Mouse (Mus musculus) layer of hippocampus, adult 9-11 months (tissue): ENCODE data around the gene Fn1.

Experiments
- DNase-seq: peaks from one replicate; pipeline ENCODE4 v3.0.0; 2022

The Fn1 gene

GRCm38 (mm10) chr1:71652551-71653399 lies at the start of gene Fn1:
Fn1 (minus strand) TSS chr1:71653200.
- peak; percentile 40 for DNase-seq

DNA sequence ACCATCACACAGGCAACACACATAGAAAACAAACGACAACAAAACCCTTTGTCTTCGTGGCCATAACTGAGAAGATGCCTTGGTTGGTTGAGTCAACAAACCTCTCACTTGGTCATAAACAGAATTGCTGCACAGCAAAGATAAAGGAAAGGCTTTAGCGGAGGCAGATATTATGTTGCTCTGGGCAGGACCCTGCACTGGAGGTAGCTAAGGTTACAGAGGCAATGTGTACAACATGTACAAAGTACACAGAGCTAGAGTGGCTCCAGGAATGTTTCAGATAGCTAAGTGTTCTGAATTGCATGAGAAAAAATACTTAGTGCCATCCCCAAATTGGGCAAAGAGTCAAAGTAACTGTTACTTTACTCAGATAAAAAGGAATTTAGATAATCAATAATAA lies 43.1 kb upstream of the Fn1 start:
- DNase-seq: no peak

- no peak for DNase-seq
Observed at GRCm38 (mm10) chr1:71691472-71692277, 38.7 kb upstream of the Fn1 start.

DNA sequence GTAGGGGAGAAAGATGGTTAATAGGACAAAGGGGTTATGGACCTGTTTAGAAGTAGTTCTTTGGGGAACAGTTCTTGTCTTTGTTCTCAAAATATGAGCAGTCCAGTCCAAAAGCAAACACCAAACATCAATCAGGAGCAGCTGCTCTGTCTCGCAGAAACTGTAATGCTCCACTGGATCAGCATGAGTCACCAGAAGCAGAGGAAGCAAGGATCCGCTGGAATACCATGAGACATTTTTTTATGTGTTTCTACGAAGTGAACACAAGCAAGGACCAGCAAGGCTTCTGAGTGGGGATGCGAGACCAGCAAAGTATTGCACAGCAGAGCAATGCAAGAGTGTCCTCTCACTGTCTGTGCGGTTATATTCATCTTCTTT lies 35.9 kb upstream of the Fn1 start:
- no peak for DNase-seq

DNA sequence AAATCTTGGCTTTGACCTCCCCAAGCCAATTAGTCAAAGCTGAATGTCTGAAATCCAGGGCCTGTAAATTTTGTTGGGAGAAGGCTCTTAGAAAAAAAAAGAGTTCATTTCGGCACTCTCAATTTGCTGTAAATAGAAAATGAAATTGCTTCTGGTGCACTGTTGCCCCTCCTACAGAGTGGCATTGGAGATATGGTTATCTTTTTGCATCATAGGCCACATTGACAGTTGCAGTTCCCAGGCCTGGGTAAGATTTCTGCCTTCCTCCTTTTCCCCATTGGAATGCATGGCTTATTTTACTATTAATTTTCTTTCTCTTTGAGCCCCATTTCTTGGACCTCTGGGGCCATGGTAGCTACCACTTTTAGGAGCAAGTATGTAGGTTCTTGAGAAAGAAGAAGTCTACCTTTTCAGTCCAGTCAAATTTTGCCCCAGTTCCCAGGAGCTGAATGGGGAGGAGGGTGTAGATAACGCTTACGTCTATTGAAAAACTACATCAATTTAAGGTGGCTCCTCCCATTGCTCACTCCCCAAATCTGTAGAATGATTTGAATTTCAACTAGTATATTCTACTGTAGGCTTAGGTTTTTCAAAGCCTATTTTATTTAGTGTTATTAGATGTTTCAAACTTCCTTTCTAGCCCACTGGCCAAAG lies 35.4 kb upstream of the Fn1 start:
- no peak for DNase-seq

DNA sequence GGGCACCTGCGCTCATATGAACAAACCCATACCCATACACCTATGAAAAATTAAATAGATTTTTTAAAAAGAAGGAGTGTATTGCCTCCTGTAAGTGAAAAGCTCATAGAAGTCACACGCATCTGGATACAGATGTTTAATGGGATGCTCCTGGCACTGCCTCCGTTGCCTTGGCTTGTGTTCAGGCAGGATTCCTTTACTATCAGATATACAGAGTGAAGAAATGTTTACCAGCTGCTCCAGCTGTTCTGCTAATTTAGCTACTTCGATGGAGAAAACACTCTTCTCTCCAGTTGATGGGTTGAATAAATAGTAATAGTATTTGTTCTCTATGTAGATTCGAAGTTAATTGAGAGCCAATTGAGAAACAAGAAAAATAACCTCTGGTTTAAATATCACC lies 33.8 kb upstream of the Fn1 start:
- no peak for DNase-seq

GRCm38 (mm10) chr1:71683736-71684135 lies 30.7 kb upstream of the Fn1 start:
- no peak for DNase-seq

- no peak for DNase-seq
Observed at GRCm38 (mm10) chr1:71682194-71682715, 29.3 kb upstream of the Fn1 start.

DNA sequence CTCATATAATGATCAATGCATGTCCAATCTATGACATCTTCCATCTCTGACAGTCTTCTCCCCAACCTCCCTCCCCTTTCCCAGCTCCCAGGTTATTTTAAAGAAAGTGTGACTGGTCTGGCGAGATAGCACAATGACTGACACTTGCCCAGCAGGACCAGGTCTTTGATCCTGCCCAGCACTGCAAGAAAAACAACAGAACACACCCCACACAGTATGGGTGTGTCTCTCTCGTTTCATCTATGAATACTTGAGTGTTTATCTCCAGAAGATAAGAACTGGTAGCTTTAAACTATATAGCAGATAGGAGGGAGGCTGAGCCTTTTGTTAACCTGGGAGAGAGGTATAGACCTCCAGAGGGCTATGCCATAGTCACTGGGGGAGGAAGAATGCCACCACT lies 28.3 kb upstream of the Fn1 start:
- no peak for DNase-seq

DNA sequence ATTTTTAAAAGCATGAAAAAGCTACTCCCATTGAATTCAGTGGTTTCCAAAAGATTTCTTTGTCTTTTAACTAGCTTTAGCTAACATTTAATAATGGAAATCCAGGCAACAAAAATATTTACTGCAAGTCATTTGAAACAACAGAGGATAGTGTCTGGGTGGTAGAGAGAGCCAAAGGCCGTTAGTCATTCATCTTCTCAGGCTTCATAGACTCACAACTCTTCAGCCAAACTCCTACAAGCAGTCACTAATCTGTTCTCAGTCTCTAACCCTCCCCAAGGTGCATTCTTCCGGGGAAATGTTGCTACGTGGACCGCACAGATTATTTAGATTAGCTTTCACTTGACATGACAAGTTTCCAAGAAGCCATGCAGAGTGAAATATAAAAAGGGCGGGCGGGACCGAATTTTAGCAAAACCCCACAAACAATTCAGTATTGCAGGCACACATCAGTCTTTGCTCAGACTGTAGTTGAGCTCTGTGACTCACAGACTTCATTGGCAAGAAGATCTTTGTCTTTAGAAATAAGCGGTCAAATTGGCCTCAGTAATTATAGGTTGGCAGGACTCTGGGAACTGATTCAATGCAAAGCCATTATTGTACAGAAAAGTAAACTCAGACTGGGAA lies 27.2 kb upstream of the Fn1 start:
- no peak for DNase-seq

DNA sequence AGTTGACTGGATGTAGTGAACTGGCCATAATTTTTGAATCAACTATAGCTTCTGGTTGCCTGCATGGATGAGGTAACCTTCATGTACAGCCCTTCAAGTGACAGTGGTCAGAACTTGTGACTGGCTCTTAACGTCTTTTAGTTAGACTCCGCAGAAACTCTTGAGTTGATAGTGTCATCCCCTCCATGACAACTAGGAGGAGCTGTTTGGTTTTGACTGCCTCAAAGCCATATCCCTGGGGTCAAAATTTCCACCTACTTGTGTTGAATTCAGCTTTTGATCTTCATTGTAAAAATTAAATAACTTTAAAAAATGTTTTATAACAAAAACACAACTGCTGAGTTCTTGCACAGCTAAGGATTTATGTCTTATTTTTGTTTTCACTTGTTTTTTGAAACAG lies 22.4 kb upstream of the Fn1 start:
- no peak for DNase-seq

GRCm38 (mm10) chr1:71674274-71674673 lies 21.3 kb upstream of the Fn1 start:
- DNase-seq: no peak

- no peak for DNase-seq
Observed at GRCm38 (mm10) chr1:71673398-71673910, 20.5 kb upstream of the Fn1 start.

DNA sequence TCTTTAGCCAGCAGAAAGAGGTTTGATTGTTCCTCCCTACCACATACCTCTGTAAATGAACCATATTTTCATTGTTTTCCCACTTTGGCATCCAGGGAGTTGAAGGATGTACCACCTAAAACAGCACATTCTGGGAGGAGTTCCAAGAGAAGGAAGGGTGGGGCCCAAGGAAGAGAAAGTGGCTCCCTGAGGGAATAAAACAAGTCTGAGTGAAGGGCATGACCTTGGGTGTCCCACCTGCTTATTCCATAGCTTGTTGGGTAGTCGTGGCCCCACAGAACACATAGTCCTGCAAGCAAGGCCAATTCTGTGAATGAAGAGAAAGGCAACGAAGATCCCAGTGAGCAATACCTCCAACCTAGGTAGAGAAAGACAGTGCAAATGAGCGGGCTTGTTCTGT lies 19.3 kb upstream of the Fn1 start:
- DNase-seq: no peak

DNA sequence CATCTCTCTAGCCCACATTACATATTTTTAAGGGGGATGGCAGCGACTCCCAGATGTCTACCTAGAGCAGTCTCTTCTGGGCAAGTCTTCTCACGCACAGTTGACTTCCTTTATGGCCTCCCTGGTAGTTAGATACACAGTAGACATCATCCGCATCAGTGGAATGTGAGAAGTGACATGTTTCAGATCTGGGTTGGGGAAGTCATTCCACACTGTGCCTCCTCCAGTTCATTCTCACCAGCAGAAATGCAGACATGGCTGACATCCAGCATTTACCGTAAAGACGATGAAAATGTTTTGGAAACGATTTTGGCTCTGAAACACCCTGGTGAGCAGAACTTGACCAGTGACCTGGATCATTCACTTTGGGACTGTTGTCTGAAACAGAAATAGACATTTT lies 10.2 kb upstream of the Fn1 start:
- no peak for DNase-seq

DNA sequence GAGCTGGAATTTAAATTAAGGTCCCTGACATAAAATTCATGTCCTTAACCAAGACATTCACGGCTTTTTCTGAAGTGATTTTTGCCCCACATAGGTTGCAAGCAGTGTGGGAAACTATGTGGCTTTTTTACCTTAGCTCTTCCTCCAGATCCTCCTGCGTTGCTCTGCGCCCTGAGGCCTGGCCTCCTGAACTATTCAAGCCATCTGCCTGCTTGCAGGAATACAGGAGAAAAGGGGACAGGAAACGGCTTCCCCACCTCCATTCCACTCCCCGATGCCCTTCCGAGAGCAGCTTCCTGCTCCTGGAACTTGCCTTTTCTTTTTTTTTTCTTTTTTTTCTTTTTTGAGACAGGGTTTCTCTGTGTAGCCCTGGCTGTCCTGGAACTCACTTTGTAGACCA lies 5.6 kb upstream of the Fn1 start:
- DNase-seq: no peak

GRCm38 (mm10) chr1:71656309-71656708 lies 3.3 kb upstream of the Fn1 start:
- no peak for DNase-seq

DNA sequence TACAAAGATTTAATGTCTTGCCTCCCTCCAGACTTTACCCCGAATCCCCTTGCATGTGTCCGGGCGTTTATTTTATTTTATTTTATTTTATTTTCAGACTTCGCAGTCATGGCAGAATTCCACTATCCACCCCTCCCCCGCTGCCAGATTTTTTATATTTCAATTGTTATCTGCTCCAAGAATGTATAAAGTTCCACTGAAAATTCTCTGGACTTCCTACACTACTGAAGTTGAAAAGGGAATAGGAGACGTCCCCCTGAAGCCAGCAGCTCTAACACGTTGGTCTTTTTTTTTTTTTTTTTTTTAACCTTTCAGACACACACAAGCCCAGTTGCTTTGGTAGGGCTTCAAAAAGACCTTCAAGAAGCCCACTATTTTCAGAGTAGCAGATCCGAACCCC lies 1.2 kb upstream of the Fn1 start:
- DNase-seq: no peak

DNA sequence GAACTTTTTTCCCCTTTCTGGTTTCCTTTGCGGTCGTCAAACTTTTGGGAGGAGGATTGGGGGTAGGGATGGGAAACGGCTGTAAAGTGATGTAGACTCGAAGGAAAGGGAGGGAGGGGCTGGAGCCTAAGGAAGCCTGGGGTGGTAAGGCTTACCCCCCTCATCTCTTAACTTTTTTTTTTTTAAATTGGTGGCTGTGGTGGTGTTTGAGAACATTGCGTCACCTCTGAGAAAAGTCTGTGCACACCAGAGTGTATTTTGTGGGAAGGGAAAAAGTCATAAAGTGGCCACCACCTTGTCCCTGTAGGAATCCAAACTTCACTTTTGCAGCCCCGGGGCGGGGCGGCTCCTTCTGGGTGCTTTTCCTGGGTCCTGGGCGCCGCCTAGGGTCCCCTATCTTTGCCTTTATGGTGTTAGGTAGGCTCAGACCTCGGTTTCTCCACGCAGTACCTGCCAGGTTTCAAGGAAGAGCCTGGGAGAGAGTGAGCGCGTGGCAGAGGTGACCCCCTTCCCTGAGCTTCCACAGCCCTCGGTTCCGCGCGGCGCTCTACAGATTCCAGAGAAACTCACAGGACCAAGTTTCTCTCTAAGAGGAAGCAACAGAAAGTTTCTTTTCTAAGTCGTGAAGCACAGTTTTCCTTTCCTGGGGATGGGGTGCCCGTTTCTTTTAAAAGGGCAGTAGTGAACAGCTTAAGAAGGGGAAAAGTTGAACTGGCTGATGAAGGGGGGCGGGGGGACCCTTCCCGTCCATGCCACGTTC lies 580 bp upstream of the Fn1 start:
- DNase-seq: no peak

GRCm38 (mm10) chr1:71651828-71652227 lies 1.2 kb downstream of the Fn1 start:
- no peak for DNase-seq

GRCm38 (mm10) chr1:71651315-71651714 lies 1.7 kb downstream of the Fn1 start:
- no peak for DNase-seq

DNA sequence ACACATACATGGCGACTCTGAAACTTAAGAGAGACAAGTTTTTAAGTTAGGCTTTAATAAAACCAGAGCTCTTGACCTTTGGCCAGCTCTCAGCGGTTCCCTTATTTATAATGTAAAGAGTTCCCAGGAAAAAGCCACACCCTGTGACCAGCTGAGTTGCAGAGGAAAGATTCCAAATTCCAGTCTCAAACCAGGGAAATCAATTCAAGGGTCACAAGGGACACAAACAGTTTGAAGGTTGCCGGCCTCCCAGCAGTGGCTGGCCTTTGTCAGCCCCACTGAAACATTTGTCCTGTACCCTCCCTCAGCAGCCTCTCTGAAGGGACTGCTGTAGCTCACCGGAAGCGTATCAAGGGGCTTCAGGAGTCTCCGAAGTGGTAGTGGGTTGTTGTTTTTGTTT lies 2.3 kb downstream of the Fn1 start:
- no peak for DNase-seq
